Mouse (Mus musculus): Measurements from ENCODE around the gene Utrn.

DNA sequence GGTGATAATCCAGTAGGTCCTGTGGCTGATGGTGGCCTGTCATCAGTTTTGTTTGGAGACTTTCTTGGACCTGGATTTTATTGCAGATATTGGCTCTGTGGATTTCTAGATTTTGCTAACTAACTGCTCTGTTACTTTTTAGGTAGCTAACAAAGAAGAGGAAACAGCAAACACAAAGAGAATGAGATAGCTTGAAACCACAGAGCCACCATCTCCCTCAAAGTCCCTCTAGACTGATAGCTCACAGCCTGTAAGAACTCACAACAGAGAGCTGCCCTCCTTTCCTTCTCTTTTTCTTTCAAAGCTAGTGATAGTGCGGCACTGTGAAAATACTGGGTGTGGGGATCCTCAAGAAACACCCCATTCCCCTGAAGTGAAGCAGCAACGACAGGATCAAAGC lies 444.2 kb downstream of the Utrn start:
- no peak for TF ChIP-seq CTCF (IDR thresholded peaks at IDR 0.05; ENCODE audit: control insufficient read depth, insufficient read depth, low read length)
- TF ChIP-seq POLR2A (IDR thresholded peaks at IDR 0.05; ENCODE audit: borderline replicate concordance, control insufficient read depth, low read depth, low read length): no peak
